Mouse (Mus musculus) gastrocnemius, adult 8-10 months (tissue): ENCODE measurements at regions not wholly inside any gene's neighbourhood (a gene's known extent, or its start where the extent isn't known, plus 50 kb on each side); places are given as distances from the start of the nearest gene placed in this dataset.

ENCODE experiments used
- DNase-seq, 2 experiments: peaks; one replicate each; pipeline ENCODE4 v3.0.0; 2022; ENCODE audit warnings: low spot score in 2 of 2

GRCm38 (mm10) chr13:85570886-85571527, 282.1 kb upstream of the Rasa1 start:
- DNase-seq: no peak

- no peak for DNase-seq
Measured at GRCm38 (mm10) chr13:85557821-85558220, 268.9 kb upstream of the Rasa1 start.

DNA sequence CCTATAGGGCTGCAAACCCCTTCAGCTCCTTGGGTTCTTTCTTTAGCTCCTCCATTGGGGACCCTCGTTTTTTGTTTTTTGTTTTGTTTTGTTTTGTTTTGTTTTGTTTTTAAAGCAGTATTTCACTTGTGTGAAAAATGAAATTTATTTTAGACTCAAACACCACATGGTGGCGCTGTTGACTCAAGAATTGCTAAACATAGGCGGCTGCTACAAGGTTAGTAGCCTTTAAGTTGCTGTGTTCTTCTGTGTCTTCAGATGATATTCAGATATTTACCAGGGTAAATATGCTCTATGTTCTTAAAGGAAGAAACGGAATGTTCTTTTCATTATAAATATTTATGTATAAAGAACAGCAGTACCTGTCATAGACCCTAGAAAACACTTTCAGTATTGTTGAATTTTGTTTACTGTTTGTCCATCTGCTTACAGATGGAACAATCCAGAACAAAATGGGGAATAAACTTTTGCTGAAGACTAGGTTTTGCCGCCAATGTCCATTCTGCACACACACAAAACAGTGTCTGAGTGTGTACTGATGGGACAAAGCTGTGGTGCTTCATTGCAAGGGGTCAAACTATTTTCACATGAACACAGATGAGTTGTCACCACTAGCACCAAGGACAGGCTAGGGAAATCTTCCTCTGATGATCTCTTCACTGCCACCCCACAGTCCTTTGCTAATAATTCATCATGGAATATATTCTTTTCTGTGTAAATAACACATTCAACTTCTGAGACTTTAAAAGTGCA, 267.3 kb upstream of the Rasa1 start:
- no peak for DNase-seq

GRCm38 (mm10) chr13:85553072-85553471, 264.1 kb upstream of the Rasa1 start:
- no peak for DNase-seq

DNA sequence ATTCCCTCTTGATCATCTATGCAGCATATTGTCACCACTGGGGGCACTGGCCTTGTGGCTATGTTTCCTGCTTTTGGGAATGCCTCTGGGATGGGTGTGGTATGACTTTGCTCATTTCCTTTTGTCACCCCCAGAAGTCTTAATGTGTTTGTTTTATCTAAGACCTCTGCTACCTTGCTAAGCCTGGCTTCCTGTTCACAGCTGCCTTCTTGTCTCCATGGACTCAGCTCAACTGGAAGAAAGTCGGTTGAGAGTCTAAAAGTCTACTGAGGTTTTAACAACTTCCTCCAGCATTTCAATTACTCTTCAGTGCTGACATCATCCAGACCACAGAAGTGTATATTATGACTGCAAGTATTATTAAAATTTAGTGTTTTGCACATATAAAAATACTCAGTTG, 220.7 kb upstream of the Rasa1 start:
- no peak for DNase-seq

- no peak for DNase-seq
Measured at GRCm38 (mm10) chr13:85508552-85508951, 219.6 kb upstream of the Rasa1 start.

GRCm38 (mm10) chr13:85507374-85508101, 218.6 kb upstream of the Rasa1 start:
- no peak for DNase-seq

- DNase-seq: no peak
Measured at GRCm38 (mm10) chr13:85506875-85507274, 217.9 kb upstream of the Rasa1 start.

DNA sequence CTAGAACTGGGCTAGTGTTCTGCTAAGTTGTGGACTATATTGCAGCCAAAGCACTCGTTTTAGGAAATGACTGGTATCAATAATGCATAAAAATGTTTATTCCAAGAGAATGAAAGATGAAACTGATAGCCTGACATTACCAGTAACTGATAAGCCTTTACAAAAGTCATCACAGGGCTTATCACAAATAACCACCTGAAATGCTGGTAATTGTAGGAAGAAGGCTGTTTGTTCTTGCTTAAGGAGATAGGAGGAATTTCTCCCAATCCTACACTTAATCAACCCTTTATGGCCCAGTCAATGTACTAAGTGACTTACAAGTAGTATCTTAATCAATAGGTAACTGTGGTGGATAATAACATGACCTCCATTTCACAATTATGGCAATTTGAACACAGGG, 217.1 kb upstream of the Rasa1 start:
- no peak for DNase-seq

- DNase-seq: no peak
Measured at GRCm38 (mm10) chr13:85505046-85505445, 216.1 kb upstream of the Rasa1 start.

DNA sequence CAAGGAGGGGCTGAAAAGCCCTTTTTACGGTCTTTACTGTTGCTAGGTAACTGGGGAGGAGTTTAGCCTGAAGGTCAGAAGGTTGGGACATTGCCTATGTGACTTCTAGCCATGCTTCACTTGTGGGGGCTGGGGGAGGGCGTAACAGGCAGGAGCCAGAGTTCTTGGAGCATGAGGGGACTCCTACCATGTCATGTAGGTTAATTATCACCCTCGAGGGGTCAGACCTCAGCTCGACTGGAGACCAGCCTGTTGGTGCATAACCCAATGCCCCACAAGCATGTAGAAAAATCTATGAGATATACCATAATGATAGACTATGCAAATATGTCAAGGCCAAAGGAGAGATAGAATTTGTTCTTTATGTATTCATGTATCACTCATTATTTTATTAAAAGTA, 215.1 kb upstream of the Rasa1 start:
- no peak for DNase-seq

DNA sequence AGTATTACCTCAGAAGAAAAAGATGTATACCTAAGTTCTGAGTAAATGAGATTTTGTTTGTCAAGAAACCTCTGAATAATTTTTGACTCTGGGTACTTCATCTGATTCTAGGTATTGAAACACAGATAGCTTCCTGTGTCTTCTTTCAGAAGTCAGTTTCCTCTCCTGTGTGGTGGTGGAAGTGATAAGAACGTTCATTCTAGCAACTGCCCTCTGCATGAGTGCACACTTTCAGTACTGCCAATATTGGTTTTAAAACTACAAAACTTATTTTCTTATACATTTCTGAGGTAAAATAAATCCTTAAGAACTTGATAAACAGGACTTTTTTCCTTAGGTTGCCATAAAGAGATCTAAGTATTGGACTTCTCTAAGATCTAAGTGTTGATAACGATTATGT, 209.8 kb upstream of the Rasa1 start:
- DNase-seq: no peak

GRCm38 (mm10) chr13:85484790-85485189, 195.9 kb upstream of the Rasa1 start:
- no peak for DNase-seq

GRCm38 (mm10) chr13:85483348-85483747, 194.4 kb upstream of the Rasa1 start:
- no peak for DNase-seq

DNA sequence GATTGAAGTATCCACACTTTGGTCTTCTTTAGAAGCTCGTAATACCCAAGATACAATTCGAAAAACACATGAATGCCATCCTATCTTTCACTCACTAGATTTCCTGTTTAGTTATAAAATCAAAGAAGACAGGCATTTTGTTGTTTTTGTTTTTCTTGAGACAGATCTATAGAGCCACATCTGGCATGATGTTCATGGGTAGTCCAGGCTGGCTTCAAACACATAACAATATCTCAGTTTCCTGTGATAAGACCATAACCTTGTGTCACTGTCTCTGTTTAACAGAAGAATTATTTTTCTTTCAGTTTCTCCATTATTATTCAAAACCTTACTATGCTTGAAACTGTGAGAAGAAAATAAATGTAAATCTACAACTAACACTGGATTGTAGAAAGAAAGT, 190.5 kb upstream of the Rasa1 start:
- DNase-seq: no peak

DNA sequence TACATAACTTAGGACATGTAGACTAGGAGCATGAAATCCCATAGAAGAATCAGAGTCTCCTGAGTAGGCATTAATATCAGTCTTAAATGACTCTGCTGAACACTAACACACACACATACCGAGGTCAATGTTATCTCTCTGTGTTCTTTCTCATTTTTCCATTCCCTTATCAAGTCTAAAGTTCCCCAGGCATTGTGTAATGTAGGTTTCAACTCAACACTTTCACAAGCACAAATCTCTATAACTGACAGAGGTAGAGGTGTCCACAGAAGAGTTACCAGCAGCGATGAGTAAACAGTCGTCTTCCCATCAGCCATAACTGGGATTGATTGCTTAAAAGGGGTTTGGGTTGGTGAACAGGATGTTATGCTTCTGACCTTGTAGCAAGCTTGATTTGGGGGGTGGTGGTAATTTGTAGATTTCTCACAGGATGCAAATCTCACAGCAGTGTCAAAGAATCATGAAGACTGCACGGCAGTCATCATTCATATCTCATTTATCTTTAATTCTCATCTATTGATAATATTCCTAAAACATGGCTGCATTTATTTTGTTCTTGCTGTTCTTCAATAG, 187.4 kb upstream of the Rasa1 start:
- no peak for DNase-seq

DNA sequence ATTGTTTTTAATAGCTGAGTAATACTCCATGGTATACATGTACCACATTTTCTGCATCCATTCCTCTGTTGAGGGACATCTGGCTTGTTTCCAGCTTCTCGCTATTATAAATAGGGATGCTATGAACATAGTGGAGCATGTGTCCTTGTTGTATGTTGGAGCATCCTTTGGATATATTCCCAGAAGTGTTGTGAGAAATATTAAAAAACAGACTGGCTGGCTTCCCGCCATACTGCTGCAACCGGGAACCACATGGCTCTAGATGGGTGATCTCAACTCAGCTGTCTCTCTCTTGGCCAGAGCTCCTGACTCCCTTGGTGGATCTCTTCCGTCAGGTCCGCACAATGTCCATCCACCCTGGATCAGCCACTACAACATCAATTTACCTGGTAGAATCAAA, 182.4 kb upstream of the Rasa1 start:
- DNase-seq: no peak

- DNase-seq: no peak
Measured at GRCm38 (mm10) chr13:85459387-85459786, 170.5 kb upstream of the Rasa1 start.

GRCm38 (mm10) chr13:85458611-85459010, 169.7 kb upstream of the Rasa1 start:
- DNase-seq: no peak

GRCm38 (mm10) chr13:85439581-85439980, 150.7 kb upstream of the Rasa1 start:
- DNase-seq: no peak

GRCm38 (mm10) chr13:85437875-85438274, 148.9 kb upstream of the Rasa1 start:
- DNase-seq: no peak

- DNase-seq: no peak
Measured at GRCm38 (mm10) chr13:85437009-85437408, 148.1 kb upstream of the Rasa1 start.
